Mouse (Mus musculus) left cerebral cortex, postnatal 4 days (tissue): ENCODE results near the gene Fgf9. TPM values are rescaled to one million over a fixed set of nuclear protein-coding genes. Genes with fewer than 3 reads are reported as not detected.

Experiments
- total RNA-seq, 2 experiments: library from RNA; stranded (reverse); gene quantifications; 2 replicates each; pipeline ENCODE4 v1.2.3; 2021

The Fgf9 gene
- total RNA-seq, 2 experiments from 2014 or later = 11.8 TPM

Other genes starting within 250 kb of the Fgf9 start
- gene Ska3, start 244.4 kb upstream of the Fgf9 start, total RNA-seq = 1 to 10 TPM; 3.0 to 4.5 TPM
- 10 to 100 TPM; 79.2 to 80.6 TPM for gene Mrpl57, start 244.3 kb upstream of the Fgf9 start, total RNA-seq
- gene Zdhhc20, start 180.3 kb upstream of the Fgf9 start, total RNA-seq = 10 to 100 TPM; 29.5 to 31.6 TPM
- gene Micu2, start 71.3 kb upstream of the Fgf9 start, total RNA-seq = 10 to 100 TPM; 58.6 to 61.4 TPM